ENCODE assay signal across 15 mouse cellular contexts in genomic region chr11:17377859-17378258, GRCm38 (mm10).
"Had no signal": no experiment of that assay in that cellular context is flagged by ENCODE, and none has a peak within 500 bp of the region (broad histone marks: within the 10 kb centered on the region; RNA-seq: fewer than 3 reads in every experiment).

No protein-coding gene starts in this region.

- H3K4me2 ChIP-seq: neural tube, embryonic 13.5 days; neural tube, embryonic 15.5 days; stomach, embryonic 15.5 days had no signal

- H3K27me3 ChIP-seq: neural tube, embryonic 13.5 days; neural tube, embryonic 15.5 days; stomach, embryonic 15.5 days had no signal

- DNase-seq: retina, postnatal 1 day; right cerebral cortex, adult 18-20 months; right cerebral cortex, postnatal 14 days; right cerebral cortex, postnatal 25 days; right cerebral cortex, postnatal 4 days; spleen, adult 18-20 months; thymus, adult 18-20 months; thymus, adult 2 months; thymus, postnatal 14 days; thymus, postnatal 25 days; thymus, postnatal 36 days; thymus, postnatal 4 days had no signal

- H3K36me3 ChIP-seq: neural tube, embryonic 13.5 days; neural tube, embryonic 15.5 days; stomach, embryonic 15.5 days had no signal

- H3K4me3 ChIP-seq: neural tube, embryonic 13.5 days; neural tube, embryonic 15.5 days; stomach, embryonic 15.5 days had no signal
